Mouse (Mus musculus) intestine, postnatal 0 days (tissue): ENCODE data around the gene Shank2. TPM values are rescaled to one million over a fixed set of nuclear protein-coding genes. Genes with fewer than 3 reads are reported as not detected.
A peak's percentile ranks its signal among the peaks of the same experiment; 100 is the strongest.

ENCODE experiments used
- ATAC-seq: fragments of 200-750 bp; cut with Nextera tagmentation; 2 replicates; pipeline ENCODE4 v1.8.0; 2017; ENCODE audit warnings: mild to moderate bottlenecking, moderate TSS enrichment, moderate library complexity
- H3K27ac ChIP-seq: fragments of 300-500 bp; sonication (generic); 2 replicates; pipeline ENCODE4 v1.5.1; 2014; ENCODE audit warnings: mild to moderate bottlenecking, low read depth, low read length, moderate library complexity
- H3K27me3 ChIP-seq: fragments of 300-500 bp; sonication (generic); replicated peaks from 2 replicates; pipeline ENCODE4 v1.6.1; 2014; ENCODE audit warnings: low read length, mixed read lengths; ENCODE audit not compliant: control insufficient read depth, insufficient read depth
- H3K36me3 ChIP-seq: fragments of 300-500 bp; sonication (generic); 2 replicates; pipeline ENCODE4 v1.6.1; 2014; ENCODE audit warnings: mild to moderate bottlenecking, moderate library complexity; ENCODE audit not compliant: control insufficient read depth, insufficient read depth
- H3K4me1 ChIP-seq: fragments of 300-500 bp; sonication (generic); replicated peaks from 2 replicates; pipeline ENCODE4 v1.6.1; 2014; ENCODE audit warnings: antibody characterized with exemption, low read length, mixed read lengths; ENCODE audit not compliant: control insufficient read depth, insufficient read depth
- H3K4me2 ChIP-seq: fragments of 300-500 bp; sonication (generic); replicated peaks from 2 replicates; pipeline ENCODE4 v1.6.1; 2014; ENCODE audit warnings: low read depth, mild to moderate bottlenecking, moderate library complexity
- H3K4me3 ChIP-seq: fragments of 300-500 bp; sonication (generic); 2 replicates; pipeline ENCODE4 v1.5.1; 2014; ENCODE audit warnings: low read depth, low read length
- H3K9ac ChIP-seq: fragments of 300-500 bp; sonication (generic); 2 replicates; pipeline ENCODE4 v1.6.1; 2014; ENCODE audit warnings: mild to moderate bottlenecking, low read depth, low read length
- H3K9me3 ChIP-seq: fragments of 300-500 bp; sonication (generic); 2 replicates; pipeline ENCODE4 v1.6.1; 2016; ENCODE audit warnings: mixed run types; ENCODE audit not compliant: control insufficient read depth
- CTCF ChIP-seq: sonication (generic); IDR thresholded peaks from 2 replicates; pipeline ENCODE4 v1.5.1; 2016; ENCODE audit warnings: low read depth, mild to moderate bottlenecking, control low read depth, antibody characterized with exemption, moderate library complexity
- WGBS: fragments of 180-500 bp; shearing (Covaris S2); extraction: QIAGEN DNeasy Blood & Tissue Kit; methylation state at CpG from one replicate; pipeline ENCODE4 v1.1.7; 2014; 5-methylcytosine and 5-hydroxymethylcytosine counted together
- polyA plus RNA-seq: library from polyadenylated mRNA; unstranded; fragments of >200 nt; fragmentation: Nextera tagmentation; extraction: Ambion mirVana; gene quantifications from 2 replicates; pipeline ENCODE4 v1.2.1, GENCODE M21; 2015

Gene Shank2
- polyA plus RNA-seq, 1 experiment from 2014 or later, result 0.74 TPM

DNA sequence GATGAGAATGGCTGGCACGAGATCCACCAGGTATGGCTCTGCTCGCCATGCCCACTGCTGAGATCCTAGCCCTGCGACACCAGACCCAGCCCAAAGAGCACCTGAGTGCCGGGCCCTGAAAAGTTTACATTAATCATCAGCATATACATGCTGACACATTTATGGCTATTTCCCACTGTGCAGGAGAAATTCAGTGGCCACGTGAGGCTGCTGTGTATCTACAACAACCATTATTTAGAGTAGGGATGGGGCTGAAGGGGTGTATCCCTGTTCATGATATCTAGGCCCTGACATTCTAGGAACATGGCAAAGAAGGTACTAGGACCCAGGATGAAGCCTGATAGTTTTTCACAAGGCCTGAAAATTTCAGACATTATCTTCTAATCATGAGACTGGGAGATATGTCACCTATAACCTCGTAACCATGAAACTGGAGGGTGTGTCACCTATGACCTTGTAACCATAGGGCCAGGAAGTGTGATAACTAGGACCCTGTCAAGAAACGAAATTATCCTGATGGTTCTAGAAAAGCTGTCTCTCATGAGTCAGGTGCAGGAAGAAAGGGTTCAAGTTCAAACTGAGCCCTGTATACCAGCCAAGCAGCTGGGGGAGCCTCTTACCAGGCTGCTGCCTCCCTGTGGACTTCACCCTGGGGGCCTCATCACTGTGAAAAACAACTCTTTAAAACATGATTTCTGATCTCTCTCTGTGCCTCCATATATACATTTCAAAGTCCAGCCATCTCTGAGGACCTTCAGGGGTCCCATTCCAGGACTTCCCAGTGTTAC, 68.6 kb downstream of the Shank2 start:
- Histone ChIP-seq H3K4me2 (no peak overlapping the region), H3K27ac (peak overlapping the region; percentile 60)
- 31% methylated on average over 7 of the region's 7 CpGs for WGBS

DNA sequence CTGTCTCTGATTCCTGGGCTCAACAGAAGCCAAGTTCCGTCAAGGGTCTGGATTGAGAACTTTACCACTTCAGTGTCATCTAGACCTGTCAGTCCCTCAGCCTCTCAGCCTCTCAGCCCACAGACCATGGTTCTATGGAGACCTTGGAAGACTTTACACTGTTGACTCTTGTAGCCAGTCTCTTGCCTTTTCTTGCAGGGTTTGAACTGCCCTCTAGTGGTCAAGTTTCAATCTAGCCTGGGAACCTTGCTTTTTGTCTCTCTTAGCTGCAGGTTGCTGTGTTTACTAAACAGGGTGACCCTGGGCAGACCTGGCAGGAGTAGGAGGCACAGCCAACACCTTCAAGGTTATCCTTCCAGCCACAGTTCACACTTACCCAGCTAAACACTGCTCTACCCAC, 70.5 kb downstream of the Shank2 start:
- peak; percentile 85 for TF ChIP-seq CTCF
- H3K9me3 ChIP-seq, result no peaks in the 10 kb centered on the region
- no peaks in the 10 kb centered on the region for H3K27me3 ChIP-seq
- no peak overlapping the region for H3K27ac ChIP-seq
- H3K4me1 ChIP-seq, result no peaks in the 10 kb centered on the region; the same call in 1 of the 2 replicates
- no peak overlapping the region for H3K4me2 ChIP-seq
- H3K4me3 ChIP-seq, result no peak overlapping the region
- H3K36me3 ChIP-seq, result peaks cover 2% of the 10 kb centered on the region; the same call in 1 of the 2 replicates
- ATAC-seq, result no peak
- H3K9ac ChIP-seq, result no peak overlapping the region
- WGBS, result 48% methylated on average over 1 of the region's 1 CpGs

More for the DNA sequence above, 68.6 kb downstream of the Shank2 start:
- H3K4me3 ChIP-seq, result no peak overlapping the region
- no peaks in the 10 kb centered on the region for H3K9me3 ChIP-seq
- H3K9ac ChIP-seq, result no peak overlapping the region
- peaks cover 2% of the 10 kb centered on the region; the same call in 1 of the 2 replicates for H3K36me3 ChIP-seq
- no peaks in the 10 kb centered on the region; the same call in 1 of the 2 replicates for H3K4me1 ChIP-seq
- peak; percentile 27 for TF ChIP-seq CTCF
- no peaks in the 10 kb centered on the region for H3K27me3 ChIP-seq
- ATAC-seq, result peak; percentile 72

- Histone ChIP-seq H3K9me3 (no peaks in the 10 kb centered on the region), H3K4me3 (no peak overlapping the region), H3K4me1 (no peaks in the 10 kb centered on the region; the same call in 1 of the 2 replicates), H3K27me3 (no peaks in the 10 kb centered on the region), H3K36me3 (no peaks in the 10 kb centered on the region; the same call in 1 of the 2 replicates), H3K27ac (no peak overlapping the region), H3K9ac (no peak overlapping the region), H3K4me2 (no peak overlapping the region)
- no peak for TF ChIP-seq CTCF
- 92% methylated on average over 2 of the region's 2 CpGs for WGBS
- ATAC-seq, result no peak
These were observed 71.1 kb downstream of the Shank2 start for GRCm38 (mm10) chr7:144072856-144073255.

- 25% methylated on average over 3 of the region's 3 CpGs for WGBS
- Histone ChIP-seq H3K27ac (no peak overlapping the region), H3K4me3 (no peak overlapping the region), H3K4me2 (no peak overlapping the region), H3K36me3 (no peaks in the 10 kb centered on the region), H3K4me1 (no peaks in the 10 kb centered on the region; the same call in 1 of the 2 replicates), H3K9me3 (no peaks in the 10 kb centered on the region), H3K27me3 (no peaks in the 10 kb centered on the region), H3K9ac (no peak overlapping the region)
- peak; percentile 88 for TF ChIP-seq CTCF
- no peak for ATAC-seq
These were observed 73.0 kb downstream of the Shank2 start for GRCm38 (mm10) chr7:144074718-144075117.

GRCm38 (mm10) chr7:144078661-144079060, 76.9 kb downstream of the Shank2 start:
- Histone ChIP-seq H3K27ac (no peak overlapping the region), H3K4me2 (no peak overlapping the region), H3K4me1 (no peaks in the 10 kb centered on the region), H3K9me3 (no peaks in the 10 kb centered on the region), H3K4me3 (no peak overlapping the region), H3K9ac (no peak overlapping the region), H3K27me3 (no peaks in the 10 kb centered on the region), H3K36me3 (peaks cover 6% of the 10 kb centered on the region; the same call in 1 of the 2 replicates)
- WGBS, result 91% methylated on average over 1 of the region's 1 CpGs
- peak; percentile 71 for TF ChIP-seq CTCF
- ATAC-seq, result no peak

- no peak for ATAC-seq
- H3K4me1 ChIP-seq, result no peaks in the 10 kb centered on the region
- TF ChIP-seq CTCF, result no peak
- H3K36me3 ChIP-seq, result peaks cover 6% of the 10 kb centered on the region; the same call in 1 of the 2 replicates
- H3K4me2 ChIP-seq, result no peak overlapping the region
- H3K27me3 ChIP-seq, result no peaks in the 10 kb centered on the region
- no peak overlapping the region for H3K9ac ChIP-seq
- H3K9me3 ChIP-seq, result no peaks in the 10 kb centered on the region
- H3K27ac ChIP-seq, result no peak overlapping the region
- H3K4me3 ChIP-seq, result no peak overlapping the region
- WGBS, result 90% methylated on average over 1 of the region's 1 CpGs
These were observed 78.1 kb downstream of the Shank2 start for GRCm38 (mm10) chr7:144079861-144080260.
